In genomic region chr2:103817145-103817895, GRCm38 (mm10) we compare ENCODE assay signal across 10 mouse cellular contexts. TPM values are rescaled to one million over a fixed set of nuclear protein-coding genes. Genes with fewer than 3 reads are reported as not detected.
DNase-seq lines count a peak whose midpoint lies in the region; ATAC-seq and TF ChIP-seq lines count a peak whose summit lies in the region.
"Had no signal": no experiment of that assay in that cellular context is flagged by ENCODE, and none has a peak within 500 bp of the region (broad histone marks: within the 10 kb centered on the region; RNA-seq: fewer than 3 reads in every experiment).

No protein-coding gene starts in this region.

- DNase-seq in gastrocnemius, adult 2 months = no peak
- no peak for DNase-seq in gastrocnemius, adult 18-20 months (ENCODE audit: low spot score)
- peak; percentile 51 for DNase-seq in ES-CJ7 (ENCODE audit: low read depth, low spot score)
- DNase-seq in heart, postnatal 4 days = peak; percentile 25
- DNase-seq in liver, postnatal 0 days = peak; percentile 44
- no peak for DNase-seq in cerebellum, adult 11 months
- no peak for DNase-seq in cerebellum, postnatal 14 days
- DNase-seq: gastrocnemius, postnatal 36 days had no signal

- 31% methylated on average over 6 of the region's 6 CpGs for WGBS in liver, postnatal 0 days (ENCODE audit: insufficient replicate concordance)

- no peak for TF ChIP-seq EP300 in liver, postnatal 0 days (IDR thresholded peaks at IDR 0.05; ENCODE audit: low read depth)

- H3K9me3 ChIP-seq in liver, postnatal 0 days (ENCODE audit: low read length) = no peaks in the 10 kb centered on the region
- H3K9me3 ChIP-seq: G1E had no signal

- H3K4me2 ChIP-seq in liver, postnatal 0 days (ENCODE audit: low read depth, low read length) = peak overlapping the region; percentile 54

- H3K4me1 ChIP-seq in liver, postnatal 0 days (ENCODE audit: insufficient read depth) = no peaks in the 10 kb centered on the region

- H3K36me3 ChIP-seq in liver, postnatal 0 days (replicated peaks; ENCODE audit: insufficient read depth, low read length) = no peaks in the 10 kb centered on the region
- H3K36me3 ChIP-seq: G1E had no signal

- TF ChIP-seq CTCF in gastrocnemius, adult 2 months (IDR thresholded peaks at IDR 0.05) = no peak
- TF ChIP-seq CTCF in liver, postnatal 0 days (IDR thresholded peaks at IDR 0.05; ENCODE audit: low read depth) = no peak

- H3K27ac ChIP-seq in gastrocnemius, adult 2 months = peak overlapping the region; percentile 16; the same call in 1 of the 2 replicates
- peak overlapping the region; percentile 69 for H3K27ac ChIP-seq in liver, postnatal 0 days (ENCODE audit: low read depth)

- H3K4me3 ChIP-seq in gastrocnemius, adult 2 months = peak overlapping the region; percentile 43
- peak overlapping the region; percentile 35 for H3K4me3 ChIP-seq in liver, postnatal 0 days (ENCODE audit: low read depth, low read length)

- intact Hi-C loops in gastrocnemius, adult 2 months (cut with DNase I) = no loop called here

- H3K9ac ChIP-seq in liver, postnatal 0 days (replicated peaks) = 0 out of 2 replicates have a peak overlapping the region, but pooled peaks have one; percentile 17

- H3K27me3 ChIP-seq in liver, postnatal 0 days (ENCODE audit: insufficient read depth, low read length) = no peaks in the 10 kb centered on the region

- peak; percentile 93 for ATAC-seq in liver, postnatal 0 days
- no peak for ATAC-seq in megakaryocyte-erythroid progenitor cell, adult 5-6 weeks (replicated peaks; ENCODE audit: low FRiP score, low TSS enrichment, poor library complexity, severe bottlenecking)

RNA-seq across cellular contexts. Expression of gene Caprin1, which starts 19.9 kb away (rescaled TPM):
- 100 to 1,000 TPM in 1 of 2 experiments, 10 to 100 TPM in 1; 87.3 to 112 TPM for total RNA-seq in gastrocnemius, adult 2 months (2021)
- 10 to 100 TPM; 92.9 to 94.5 TPM for total RNA-seq in gastrocnemius, adult 18-20 months (2021)
- total RNA-seq in heart, postnatal 4 days (2021) = 100 to 1,000 TPM; 262 to 265 TPM
- 61.9 and 69.2 TPM in 2 replicates for polyA plus RNA-seq in liver, postnatal 0 days (2015; fragmentation: Nextera tagmentation; extraction: Ambion mirVana)
- total RNA-seq in megakaryocyte-erythroid progenitor cell, adult 5-6 weeks (2014; fragmentation: Nextera tagmentation) = 410 and 422 TPM in 2 replicates
- total RNA-seq in megakaryocyte-erythroid progenitor cell, adult 5-6 weeks (2017) = 571 and 586 TPM in 2 replicates

RNA-seq across cellular contexts. Expression of gene Nat10, which starts 56.2 kb away (rescaled TPM):
- 10 to 100 TPM; 15.8 to 18.3 TPM for total RNA-seq in gastrocnemius, adult 2 months (2021)
- 10 to 100 TPM; 14.3 to 17.3 TPM for total RNA-seq in gastrocnemius, adult 18-20 months (2021)
- total RNA-seq in heart, postnatal 4 days (2021) = 10 to 100 TPM; 25.8 to 26.0 TPM
- polyA plus RNA-seq in liver, postnatal 0 days (2015; fragmentation: Nextera tagmentation; extraction: Ambion mirVana) = 5.5 and 5.7 TPM in 2 replicates
- total RNA-seq in megakaryocyte-erythroid progenitor cell, adult 5-6 weeks (2014; fragmentation: Nextera tagmentation) = 72.5 and 104 TPM in 2 replicates
- 75.1 and 125 TPM in 2 replicates for total RNA-seq in megakaryocyte-erythroid progenitor cell, adult 5-6 weeks (2017)

Comparison
In these comparisons a context has a peak if more than half of its experiments do, and no peak if none do; other contexts are left out.
1. DNase-seq: peak in ES-CJ7 (single experiment), heart, postnatal 4 days (single experiment) and liver, postnatal 0 days (single experiment); none in gastrocnemius, adult 2 months (single experiment), gastrocnemius, adult 18-20 months (single experiment), cerebellum, adult 11 months (single experiment) and cerebellum, postnatal 14 days (0 of 2).